Mouse (Mus musculus): ENCODE data around the gene Kiss1r.

Kiss1r gene

DNA sequence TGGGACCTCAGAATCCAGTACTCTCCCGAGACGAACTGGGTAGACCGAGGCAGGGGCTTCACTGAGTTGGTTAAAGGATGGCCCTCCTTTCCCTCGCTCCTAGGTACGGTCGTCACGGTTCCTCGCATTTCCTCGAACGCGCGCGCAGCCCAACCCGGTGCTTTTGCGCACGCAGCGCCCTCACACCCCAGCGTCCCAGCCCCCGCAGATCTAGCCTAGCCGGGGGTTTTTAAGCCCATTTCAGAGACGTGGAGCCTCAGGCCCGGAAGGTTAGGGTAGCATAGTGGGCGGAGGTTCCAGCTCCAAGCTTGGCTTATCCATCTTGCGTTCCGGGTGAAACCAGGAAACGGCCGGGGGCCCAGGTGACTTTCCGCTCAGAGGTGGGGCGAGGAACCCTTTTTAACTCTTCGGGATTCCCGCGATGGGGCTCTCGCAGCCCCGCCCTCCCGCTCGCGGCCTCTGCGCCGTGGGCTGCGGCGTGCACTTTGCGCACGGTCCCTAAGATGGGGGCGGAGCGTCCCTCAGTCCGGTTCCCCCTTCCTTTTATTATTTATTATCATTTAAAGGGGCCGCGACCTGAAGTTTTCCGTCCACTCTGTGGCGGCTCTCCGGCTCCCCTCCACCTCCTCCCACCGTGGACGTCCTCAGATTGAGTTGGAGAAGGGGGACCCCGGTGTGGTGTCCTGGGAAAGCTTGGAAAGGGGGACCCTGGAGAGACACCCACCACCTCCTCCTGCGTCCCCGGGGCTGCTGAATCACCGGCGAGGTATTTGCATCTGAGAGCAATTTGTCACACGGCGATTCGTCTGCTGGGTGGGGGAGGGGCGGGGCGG, 9.9 kb downstream of the Kiss1r start, which contains the start of gene Arid3a:
Arid3a (plus strand) TSS at position 553 of the 833 bp plus-strand sequence.
- POLR2A ChIA-PET: interaction anchor here in 3 of 4 experiments (0.6 to 3.3 kb wide), 35 partner anchors 12 to 538 kb away, joined by 3 to 20 read pairs (median 4); partner anchors contain the start of genes Med16 (in 2 of the 3), Ptbp1 (in 2 of the 3), Tmem259 (in 2 of the 3) and Wdr18 (in 2 of the 3)
- CTCF ChIA-PET: interaction anchor here (0.6 to 4.4 kb wide), 33 partner anchors 10 to 1356 kb away, joined by 3 to 25 read pairs (median 3); partner anchors contain the start of genes Wdr18 (in 3 of the 4), Med16 (in 2 of the 4), Cirbp (in 1 of the 4) and Dazap1 (in 1 of the 4)

DNA sequence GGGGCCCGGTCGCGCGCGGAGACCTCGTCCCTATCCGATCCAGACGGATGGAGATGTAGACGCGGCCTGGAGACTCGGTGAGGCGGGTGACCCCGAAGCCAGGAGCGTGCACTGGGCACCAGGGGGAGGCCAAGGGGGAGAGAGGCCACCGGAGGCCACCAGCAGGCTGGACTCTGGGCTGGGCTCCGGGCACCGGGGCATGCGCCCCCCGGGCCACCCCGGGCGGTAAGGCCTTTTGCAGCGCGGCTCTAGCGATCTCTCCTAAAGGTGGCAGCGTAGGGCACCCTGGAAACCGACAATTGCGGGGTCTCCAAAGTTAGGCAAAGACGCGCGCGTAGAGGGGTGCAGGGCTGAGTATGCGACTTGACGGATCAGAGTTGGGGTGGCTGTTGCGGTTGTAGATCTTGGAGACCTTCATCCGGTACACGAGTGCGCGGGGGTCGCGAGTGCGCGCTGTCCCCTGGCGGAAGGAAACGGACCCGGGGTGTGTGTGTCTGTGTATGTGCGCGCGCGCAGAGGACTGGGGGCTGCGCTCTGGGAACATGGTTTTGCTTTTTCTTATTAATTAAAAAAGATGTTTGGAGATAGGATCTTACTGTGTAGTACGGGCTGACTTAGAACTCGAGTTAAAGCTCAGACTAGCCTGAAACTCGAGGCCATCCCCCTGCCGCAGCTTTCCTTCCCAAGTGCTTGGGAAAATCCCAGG, 10.7 kb downstream of the Kiss1r start:
- POLR2A ChIA-PET: interaction anchor here in 3 of 4 experiments (0.6 to 2.8 kb wide), 25 partner anchors 11 to 1618 kb away, joined by 3 to 16 read pairs (median 4); partner anchors contain the start of genes Med16 (in 2 of the 3), Kiss1r (in 1 of the 3), Mum1 (in 1 of the 3) and Stk11 (in 1 of the 3)
- CTCF ChIA-PET: interaction anchor here (0.6 to 3.4 kb wide), 10 partner anchors 11 to 710 kb away, joined by 3 to 19 read pairs (median 3); no protein-coding TSS in a partner anchor

DNA sequence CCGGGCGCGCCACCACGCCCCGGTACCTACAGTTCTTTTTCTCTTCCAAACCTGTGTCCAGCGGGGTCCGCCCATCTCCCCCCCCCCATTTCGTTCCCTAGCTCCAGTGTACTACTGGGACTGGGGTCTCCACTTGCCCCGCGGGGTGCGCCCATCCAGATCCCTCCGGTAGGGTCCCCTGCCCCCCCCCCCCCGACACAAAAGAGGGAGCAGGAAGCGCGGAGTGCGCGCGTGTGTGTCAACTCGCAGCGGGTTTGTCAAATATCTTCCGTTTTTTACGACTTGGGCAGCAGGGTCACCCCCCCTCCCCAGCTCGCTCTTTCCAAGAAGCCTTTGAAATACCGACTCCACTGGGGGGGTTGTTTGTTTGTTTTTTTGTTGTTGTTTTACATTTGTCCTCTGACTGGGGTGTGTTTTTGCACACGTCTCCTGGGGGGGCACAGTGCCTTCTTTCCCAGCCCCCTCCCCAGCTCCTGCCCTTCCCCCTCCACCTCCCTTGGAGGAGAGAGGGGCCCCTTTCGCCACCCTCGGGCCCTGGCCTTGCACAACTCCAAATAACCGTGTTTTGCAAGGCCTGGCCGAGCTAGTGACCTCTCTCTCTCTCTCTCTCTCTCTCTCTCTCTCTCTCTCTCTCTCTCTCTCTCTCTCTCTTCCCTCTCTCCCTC, 11.4 kb downstream of the Kiss1r start:
- POLR2A ChIA-PET: interaction anchor here in 3 of 4 experiments (0.6 to 2.8 kb wide), 25 partner anchors 10 to 1618 kb away, joined by 3 to 16 read pairs (median 4); partner anchors contain the start of genes Med16 (in 2 of the 3), Atp8b3 (in 1 of the 3), Kiss1r (in 1 of the 3) and Mum1 (in 1 of the 3)
- CTCF ChIA-PET: interaction anchor here in 3 of 4 experiments (0.6 to 1.2 kb wide), 14 partner anchors 12 to 710 kb away, joined by 3 to 18 read pairs (median 4); no protein-coding TSS in a partner anchor

DNA sequence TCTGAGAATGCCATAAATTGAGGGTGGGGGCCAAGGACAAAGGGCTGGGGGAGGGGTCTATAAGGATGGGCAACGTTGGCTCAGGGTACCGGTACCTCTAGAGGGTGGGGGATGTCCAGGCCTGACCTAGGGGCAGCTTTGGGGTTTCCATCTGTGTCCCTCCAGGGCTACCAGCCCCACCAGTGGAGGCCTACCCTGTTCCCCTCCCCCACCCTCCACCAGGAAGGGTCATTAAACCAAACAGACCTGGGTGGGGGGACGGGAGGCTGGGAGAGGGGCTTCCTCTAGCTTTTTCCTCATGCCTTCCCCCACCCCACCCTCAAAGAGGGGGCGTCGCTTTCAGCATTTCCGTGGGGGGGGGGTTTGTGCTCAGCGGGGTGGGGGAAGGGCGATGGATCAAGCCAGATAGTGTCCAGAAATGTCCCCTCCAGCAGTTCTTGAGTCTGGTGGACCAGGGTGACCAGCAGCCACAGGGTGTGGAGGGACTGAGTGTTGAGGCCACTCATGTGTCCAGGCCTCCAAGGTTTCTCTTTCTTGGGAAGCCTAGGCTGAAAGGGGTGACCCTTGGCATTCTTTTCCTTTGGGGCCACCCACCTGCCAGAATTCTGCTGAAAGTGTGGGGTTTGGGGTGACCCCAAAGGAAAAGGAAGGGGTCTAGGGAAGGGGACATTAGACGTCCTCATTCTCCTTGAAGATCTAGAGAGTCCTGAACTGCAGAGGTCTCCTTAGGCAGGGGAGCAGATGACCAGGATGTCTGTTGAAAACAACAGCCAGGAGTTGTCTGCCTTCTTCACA, 12.3 kb downstream of the Kiss1r start:
- ChIA-PET CTCF (interaction anchor here in 2 of 4 experiments (0.6 to 0.7 kb wide), 3 partner anchors 75 to 446 kb away, joined by 3 to 7 read pairs (median 4); no protein-coding TSS in a partner anchor), POLR2A (interaction anchor here in 3 of 4 experiments (0.5 to 2.3 kb wide), 10 partner anchors 11 to 1241 kb away, joined by 3 to 8 read pairs (median 4); partner anchors contain the start of genes Med16 (in 2 of the 3) and Atp8b3 (in 1 of the 3))

DNA sequence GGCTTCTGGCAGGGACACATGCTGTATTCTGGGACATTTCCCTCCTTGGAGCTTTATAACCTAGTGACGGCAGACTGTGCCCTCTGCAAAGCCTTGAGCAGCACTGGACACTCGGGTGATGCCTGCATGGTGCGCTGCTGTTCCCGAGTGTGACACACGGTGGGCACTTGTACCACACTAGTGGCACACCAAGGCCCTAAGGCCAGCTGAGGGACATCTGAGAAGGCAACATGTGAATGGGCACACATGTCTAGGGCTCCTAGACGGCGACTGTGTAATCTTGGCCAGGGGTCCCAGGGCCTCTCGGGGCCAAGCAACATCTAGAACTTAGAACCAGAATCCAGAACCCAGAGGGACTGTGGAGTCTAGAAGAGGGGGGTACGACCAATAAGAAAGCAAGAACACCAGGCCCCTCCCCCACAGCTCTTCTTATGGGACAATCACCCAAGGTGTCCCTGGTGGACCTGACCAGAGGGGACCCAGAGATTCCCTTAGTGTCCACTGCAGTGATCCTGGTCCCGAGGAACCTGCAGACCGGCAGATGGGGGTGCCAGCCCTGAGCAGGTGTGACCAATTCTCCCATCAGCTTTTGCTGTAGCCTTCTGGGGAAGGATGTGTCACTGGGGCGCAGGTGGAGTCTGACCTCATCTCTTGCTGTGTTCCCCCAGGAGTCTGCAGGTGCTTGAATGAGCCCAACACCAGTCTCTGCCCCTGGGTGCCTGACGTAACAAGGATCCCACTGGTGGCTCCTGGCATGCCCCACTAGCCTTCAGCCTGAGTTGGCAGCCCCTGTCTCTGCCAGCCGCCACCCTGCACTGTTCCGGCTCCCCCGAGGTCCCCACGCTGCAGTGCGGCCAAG, 13.4 kb downstream of the Kiss1r start:
- POLR2A ChIA-PET: interaction anchor here in 3 of 4 experiments (0.6 to 1.2 kb wide), 4 partner anchors 21 to 238 kb away, joined by 3 to 4 read pairs (median 3); partner anchors contain the start of gene Med16 (in 1 of the 3)
- CTCF ChIA-PET: interaction anchor here in 2 of 4 experiments (0.6 to 1.3 kb wide), 5 partner anchors 27 to 235 kb away, joined by 3 to 7 read pairs (median 4); partner anchors contain the start of gene Wdr18 (in 1 of the 2)

DNA sequence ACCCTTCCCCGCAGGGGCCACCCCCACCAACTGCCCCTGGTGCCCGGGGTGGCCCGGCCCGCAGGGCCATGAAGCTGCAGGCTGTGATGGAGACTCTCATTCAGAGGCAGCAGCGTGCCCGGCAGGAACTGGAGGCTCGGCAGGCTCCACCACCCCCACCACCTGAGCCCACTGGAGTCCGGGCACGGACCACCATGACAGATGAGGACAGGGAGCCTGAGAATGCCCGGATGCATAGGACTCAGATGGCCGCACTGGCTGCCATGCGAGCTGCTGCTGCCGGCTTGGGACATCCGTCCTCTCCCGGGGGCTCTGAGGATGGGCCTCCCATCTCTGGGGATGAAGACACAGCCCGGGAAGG, 14.0 kb downstream of the Kiss1r start:
- ChIA-PET POLR2A (interaction anchor here in 1 of 4 experiments (1.1 kb wide), 1 partner anchor 200 kb away, joined by 3 read pairs; no protein-coding TSS in a partner anchor), CTCF (interaction anchor here in 1 of 4 experiments (1.2 to 1.3 kb wide), 2 partner anchors 27 to 234 kb away, joined by 3 to 6 read pairs; no protein-coding TSS in a partner anchor)

DNA sequence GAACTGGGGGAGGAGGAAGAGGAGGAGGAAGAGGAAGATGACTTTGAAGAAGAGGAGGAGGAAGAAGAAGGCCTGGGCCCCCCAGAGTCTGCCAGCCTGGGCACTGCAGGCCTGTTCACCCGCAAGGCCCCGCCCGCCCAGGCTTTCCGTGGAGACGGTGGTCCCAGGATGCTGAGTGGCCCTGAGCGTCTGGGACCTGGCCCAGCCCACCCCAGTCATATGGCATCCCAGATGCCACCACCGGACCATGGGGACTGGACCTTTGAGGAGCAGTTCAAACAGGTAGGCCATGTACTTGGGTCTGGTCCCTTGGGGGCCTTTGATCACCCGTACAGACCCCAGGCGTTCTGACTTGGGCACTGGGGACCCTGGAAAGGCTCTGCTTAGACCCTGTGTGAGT, 15.0 kb downstream of the Kiss1r start:
- ChIA-PET CTCF (interaction anchor here in 1 of 4 experiments (1.3 kb wide), 1 partner anchor 28 kb away, joined by 3 read pairs; the partner anchor contains the start of gene Wdr18), POLR2A (interaction anchor here in 3 of 4 experiments (0.7 to 1.6 kb wide), 3 partner anchors 15 to 209 kb away, joined by 3 read pairs; partner anchors contain the start of genes Cbarp (in 1 of the 3) and Kiss1r (in 1 of the 3))

DNA sequence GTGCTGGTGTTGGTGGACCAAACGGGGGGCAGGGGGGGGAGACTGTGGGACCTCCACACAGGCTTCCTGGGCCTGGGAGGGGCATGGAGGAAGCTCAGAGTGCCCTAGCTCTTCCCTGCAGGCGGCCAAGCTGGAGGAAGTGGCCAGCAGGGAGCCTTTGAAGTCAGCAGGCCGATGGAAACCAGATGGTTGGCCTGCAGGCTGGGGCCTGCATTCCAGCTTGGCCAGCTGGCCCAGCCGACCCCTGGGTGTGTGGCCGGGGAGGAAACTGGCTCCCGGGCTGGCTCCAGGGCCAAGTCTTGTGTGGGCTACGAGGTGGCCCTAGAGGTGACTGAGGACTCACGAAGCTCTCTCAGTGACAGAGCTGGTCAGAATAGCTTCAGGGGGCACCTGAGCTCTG, 16.0 kb downstream of the Kiss1r start:
- CTCF ChIA-PET: interaction anchor here in 3 of 4 experiments (0.5 to 1.4 kb wide), 4 partner anchors 8 to 232 kb away, joined by 3 to 4 read pairs (median 3); partner anchors contain the start of gene Wdr18 (in 1 of the 3)
- POLR2A ChIA-PET: interaction anchor here in 3 of 4 experiments (0.6 to 2.3 kb wide), 7 partner anchors 16 to 235 kb away, joined by 3 to 7 read pairs (median 3); partner anchors contain the start of genes Kiss1r (in 1 of the 3), Med16 (in 1 of the 3), Ptbp1 (in 1 of the 3) and Wdr18 (in 1 of the 3)

DNA sequence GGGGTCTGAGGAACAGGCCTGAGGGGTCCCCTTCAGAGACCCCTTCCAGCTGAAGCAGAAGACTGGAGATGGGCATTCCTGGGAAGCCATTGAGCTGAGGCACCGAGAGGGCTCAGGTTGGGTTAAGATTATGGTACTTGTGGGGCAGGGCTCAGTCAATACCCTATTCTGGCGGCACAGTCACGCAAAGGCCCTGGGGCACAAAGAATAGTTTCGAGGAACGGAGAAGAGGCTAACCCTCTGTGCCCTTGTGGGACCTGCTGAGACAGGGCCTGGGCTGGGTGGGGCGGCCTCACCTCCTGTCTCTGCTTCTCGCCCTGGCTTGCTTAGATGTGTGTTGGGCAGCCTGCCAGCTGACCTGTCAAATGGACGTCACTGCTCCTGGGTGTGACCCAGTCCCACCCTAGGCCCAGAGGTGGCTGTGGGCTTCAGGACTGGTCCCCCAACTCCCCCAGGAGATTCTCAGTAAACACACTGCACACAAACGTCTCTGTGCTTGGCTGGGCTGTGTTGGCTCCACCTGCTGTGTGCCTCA, 16.4 kb downstream of the Kiss1r start:
- POLR2A ChIA-PET: interaction anchor here in 3 of 4 experiments (0.6 to 2.3 kb wide), 7 partner anchors 17 to 235 kb away, joined by 3 to 7 read pairs (median 3); partner anchors contain the start of genes Kiss1r (in 1 of the 3), Med16 (in 1 of the 3), Ptbp1 (in 1 of the 3) and Wdr18 (in 1 of the 3)

DNA sequence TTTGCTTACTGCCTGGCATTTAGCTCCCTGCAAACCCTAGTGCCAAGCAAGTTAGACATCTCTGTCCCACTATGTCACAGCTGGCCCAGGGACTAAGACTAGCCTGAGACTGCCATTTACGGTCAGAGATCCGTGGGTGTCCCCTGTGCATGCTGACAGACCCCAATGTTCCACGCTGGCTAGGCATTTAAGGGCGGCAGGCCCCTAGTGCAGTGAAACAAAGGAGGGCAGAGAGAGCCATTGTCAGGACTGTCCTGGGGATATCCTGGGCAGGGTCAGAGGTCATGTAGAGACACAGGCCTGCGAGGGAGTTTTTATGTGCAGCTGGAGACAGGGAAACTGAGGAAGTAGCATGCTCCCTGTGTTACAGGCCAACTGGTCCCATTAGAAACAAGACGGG, 17.1 kb downstream of the Kiss1r start:
- ChIA-PET POLR2A (interaction anchor here in 2 of 4 experiments (0.5 to 2.3 kb wide), 5 partner anchors 25 to 234 kb away, joined by 3 to 7 read pairs (median 4); partner anchors contain the start of genes Med16 (in 1 of the 2) and Wdr18 (in 1 of the 2)), CTCF (interaction anchor here in 1 of 4 experiments (1.4 kb wide), 1 partner anchor 9 kb away, joined by 4 read pairs; no protein-coding TSS in a partner anchor)

More for the DNA sequence above, 16.4 kb downstream of the Kiss1r start:
- CTCF ChIA-PET: interaction anchor here in 3 of 4 experiments (0.5 to 1.4 kb wide), 3 partner anchors 9 to 232 kb away, joined by 3 to 4 read pairs (median 3); no protein-coding TSS in a partner anchor

DNA sequence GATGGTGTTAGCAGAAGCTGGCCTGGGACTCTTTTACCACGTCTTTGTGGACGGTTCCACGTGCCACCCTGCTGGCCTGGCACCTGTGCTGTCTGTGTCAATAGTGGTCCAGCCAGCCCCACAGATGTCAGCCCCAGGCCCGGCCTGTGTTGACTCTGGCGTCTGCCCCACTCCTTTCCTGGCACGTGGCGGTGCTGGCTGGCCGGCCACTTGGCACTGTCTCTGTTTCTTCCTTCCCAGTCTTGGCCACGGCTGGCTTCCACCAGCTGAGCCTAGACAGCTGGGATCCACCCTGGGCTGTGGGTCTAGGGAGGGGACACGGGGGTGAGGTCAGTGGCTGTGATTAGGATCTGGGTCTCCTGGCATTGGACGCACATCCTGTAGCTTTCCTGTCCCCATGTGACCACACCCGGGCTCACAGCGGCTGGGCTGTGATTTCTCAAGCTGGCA, 17.5 kb downstream of the Kiss1r start:
- CTCF ChIA-PET: interaction anchor here in 1 of 4 experiments (0.7 kb wide), 1 partner anchor 320 kb away, joined by 3 read pairs; the partner anchor contains the start of gene C2cd4c
- POLR2A ChIA-PET: interaction anchor here in 2 of 4 experiments (1.5 to 2.3 kb wide), 4 partner anchors 25 to 233 kb away, joined by 3 to 7 read pairs (median 5); partner anchors contain the start of genes Med16 (in 1 of the 2) and Wdr18 (in 1 of the 2)

DNA sequence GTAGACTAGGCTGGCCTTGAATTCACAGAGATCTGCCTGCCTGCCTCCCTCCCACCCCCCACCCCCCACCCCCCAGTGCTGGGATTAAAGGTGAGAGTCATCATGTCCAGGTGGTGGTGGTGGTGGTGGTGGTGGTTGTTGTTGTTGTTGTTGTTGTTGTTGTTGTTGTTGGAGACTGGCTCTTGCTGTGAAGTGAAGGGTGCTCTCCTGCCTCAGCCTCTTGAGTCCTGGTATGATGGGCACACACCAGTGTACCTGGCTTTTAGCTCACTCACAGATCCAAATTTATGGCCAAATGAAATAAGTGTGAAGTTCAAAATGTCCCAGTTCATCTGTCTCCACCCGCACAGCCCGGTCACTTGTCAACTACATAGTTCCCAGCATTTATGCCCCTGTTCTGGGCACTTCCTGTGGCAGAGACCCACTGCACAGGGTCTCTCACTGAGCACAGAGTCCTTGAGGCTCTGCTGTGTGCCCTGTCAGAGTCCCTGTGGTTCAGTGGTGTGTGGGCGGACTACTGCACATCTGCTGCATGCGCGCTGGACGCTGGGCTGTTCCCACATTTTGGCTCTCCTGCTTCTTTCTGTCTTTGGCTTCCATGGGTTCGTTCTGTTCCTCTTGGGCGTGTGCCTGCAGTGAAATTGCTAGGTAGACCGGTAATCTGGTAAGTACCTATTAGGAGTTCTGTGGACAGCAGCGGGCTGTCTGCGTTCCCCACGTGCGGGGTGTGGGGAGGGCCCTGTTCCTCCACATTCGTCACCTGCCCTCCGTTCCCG, 18.2 kb downstream of the Kiss1r start:
- ChIA-PET CTCF (interaction anchor here in 1 of 4 experiments (0.7 kb wide), 1 partner anchor 321 kb away, joined by 3 read pairs; the partner anchor contains the start of gene C2cd4c), POLR2A (interaction anchor here in 2 of 4 experiments (0.8 to 2.3 kb wide), 5 partner anchors 9 to 233 kb away, joined by 3 to 7 read pairs (median 5); partner anchors contain the start of genes Med16 (in 1 of the 2) and Wdr18 (in 1 of the 2))

DNA sequence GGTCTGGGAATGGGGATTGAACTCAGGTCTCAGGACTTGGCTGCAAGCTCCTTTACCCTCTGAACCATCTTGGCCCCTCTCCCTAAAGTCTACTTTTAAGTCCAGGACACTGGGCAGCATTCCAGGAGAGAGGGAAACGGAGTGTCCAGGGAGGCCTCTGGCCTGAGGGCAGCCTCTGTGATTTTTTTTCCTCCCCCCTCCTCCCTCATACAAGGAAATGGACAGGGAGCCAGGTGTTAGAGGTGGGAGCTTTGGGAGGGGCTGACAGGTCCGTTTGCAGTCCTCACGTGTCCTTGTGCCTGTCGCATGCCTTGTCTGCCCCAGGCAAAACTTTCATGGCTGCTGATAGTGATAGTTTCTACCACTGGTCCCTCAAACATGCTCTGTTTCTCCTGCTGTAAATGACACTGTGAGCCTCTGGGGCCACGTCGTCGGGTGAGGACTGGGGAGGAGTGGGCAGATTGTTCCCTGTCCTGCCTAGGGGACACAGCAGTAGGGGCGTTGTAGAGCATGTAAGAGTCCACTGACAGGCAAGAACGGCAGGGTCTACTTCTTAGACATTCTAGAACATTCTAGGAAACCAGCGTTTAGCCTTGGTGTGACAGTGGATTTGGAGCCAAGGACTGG, 19.6 kb downstream of the Kiss1r start:
- ChIA-PET CTCF (interaction anchor here in 1 of 4 experiments (0.7 kb wide), 1 partner anchor 22 kb away, joined by 3 read pairs; no protein-coding TSS in a partner anchor), POLR2A (interaction anchor here in 2 of 4 experiments (1.2 to 1.6 kb wide), 4 partner anchors 18 to 72 kb away, joined by 3 to 5 read pairs (median 4); partner anchors contain the start of gene Wdr18 (in 1 of the 2))
